Mouse (Mus musculus) lung, adult 2 months (tissue): ENCODE data around the gene Pou4f2.

Source experiments
- CTCF ChIP-seq: fragments of 200-500 bp; IDR thresholded peaks from 2 replicates; pipeline ENCODE4 v1.5.1; 2011; ENCODE audit warnings: mild to moderate bottlenecking, low read length, control low read depth; ENCODE audit not compliant: insufficient read depth
- POLR2A ChIP-seq: fragments of 200-500 bp; IDR thresholded peaks from 2 replicates; pipeline ENCODE4 v1.6.1; 2011; ENCODE audit warnings: low read depth, mild to moderate bottlenecking, control low read depth, low read length, borderline replicate concordance; ENCODE audit errors: extremely low read depth

GRCm38 (mm10) chr8:78431356-78431755 is 5.1 kb downstream of the Pou4f2 start:
- TF ChIP-seq POLR2A (no peak), CTCF (no peak)
